Mouse (Mus musculus): ENCODE results near the gene Il5. TPM values are rescaled to one million over a fixed set of nuclear protein-coding genes. Genes with fewer than 3 reads are reported as not detected.
"Not testable (repeated sequence)": the region's sequence is repeated elsewhere in the genome, so short reads cannot be mapped to it uniquely, and the experiment has no call there.

The Il5 gene
- polyA plus RNA-seq, 1 experiment from 2014 or later: not detected

- Histone ChIP-seq H3K4me3 (no peak overlapping the region), H3K27ac (replicated peaks) (no peak overlapping the region), H3K9me3 (no peaks in the 10 kb centered on the region), H3K36me3 (no peaks in the 10 kb centered on the region), H3K27me3 (no peaks in the 10 kb centered on the region), H3K4me2 (no peak overlapping the region), H3K4me1 (replicated peaks) (no peaks in the 10 kb centered on the region), H3K9ac (no peak overlapping the region)
- no peak for ATAC-seq (ENCODE audit: low FRiP score, low read depth)
- 92% methylated on average over 6 of the region's 6 CpGs for WGBS
These were observed 28.0 kb downstream of the Il5 start for GRCm38 (mm10) chr11:53748614-53749013.

- ATAC-seq (ENCODE audit: low FRiP score, low read depth): no peak
- Histone ChIP-seq H3K4me1 (replicated peaks) (no peaks in the 10 kb centered on the region), H3K27ac (replicated peaks) (no peak overlapping the region), H3K27me3 (no peaks in the 10 kb centered on the region), H3K9ac (no peak overlapping the region), H3K9me3 (no peaks in the 10 kb centered on the region), H3K4me2 (no peak overlapping the region), H3K4me3 (no peak overlapping the region), H3K36me3 (no peaks in the 10 kb centered on the region)
- WGBS: 73% methylated on average over 4 of the region's 4 CpGs
These were observed 28.7 kb downstream of the Il5 start for GRCm38 (mm10) chr11:53749306-53749705.

- no peak for ATAC-seq (ENCODE audit: low FRiP score, low read depth)
- Histone ChIP-seq H3K9me3 (no peaks in the 10 kb centered on the region), H3K4me1 (replicated peaks) (no peaks in the 10 kb centered on the region), H3K27ac (replicated peaks) (no peak overlapping the region), H3K4me2 (no peak overlapping the region), H3K36me3 (no peaks in the 10 kb centered on the region), H3K4me3 (no peak overlapping the region), H3K9ac (no peak overlapping the region), H3K27me3 (no peaks in the 10 kb centered on the region)
- 54% methylated on average over 5 of the region's 5 CpGs for WGBS
These were observed 29.2 kb downstream of the Il5 start for GRCm38 (mm10) chr11:53749716-53750352.

GRCm38 (mm10) chr11:53755011-53755595 is 34.5 kb downstream of the Il5 start:
- WGBS: 89% methylated on average over 12 of the region's 12 CpGs
- H3K9me3 ChIP-seq: no peaks in the 10 kb centered on the region
- H3K27me3 ChIP-seq: peaks cover 17% of the 10 kb centered on the region
- H3K27ac ChIP-seq (replicated peaks): no peak overlapping the region
- no peaks in the 10 kb centered on the region for H3K36me3 ChIP-seq
- no peak overlapping the region for H3K4me3 ChIP-seq
- no peak for ATAC-seq (ENCODE audit: low FRiP score, low read depth)
- no peak overlapping the region for H3K9ac ChIP-seq
- H3K4me2 ChIP-seq: no peak overlapping the region
- peaks cover 13% of the 10 kb centered on the region for H3K4me1 ChIP-seq (replicated peaks)

- Histone ChIP-seq H3K27me3 (peaks cover 42% of the 10 kb centered on the region), H3K9ac (no peak overlapping the region), H3K4me3 (no peak overlapping the region), H3K27ac (replicated peaks) (no peak overlapping the region), H3K36me3 (no peaks in the 10 kb centered on the region), H3K4me1 (replicated peaks) (peaks cover 23% of the 10 kb centered on the region), H3K4me2 (no peak overlapping the region), H3K9me3 (no peaks in the 10 kb centered on the region)
- WGBS: 91% methylated on average over 4 of the region's 4 CpGs
- ATAC-seq (ENCODE audit: low FRiP score, low read depth): no peak
These were observed 37.0 kb downstream of the Il5 start for GRCm38 (mm10) chr11:53757612-53758011.

- not testable (repeated sequence) for H3K4me2 ChIP-seq; H3K27ac ChIP-seq (replicated peaks); H3K4me3 ChIP-seq; H3K36me3 ChIP-seq; H3K9ac ChIP-seq; ATAC-seq (ENCODE audit: low FRiP score, low read depth); H3K9me3 ChIP-seq
- Histone ChIP-seq H3K4me1 (replicated peaks) (peaks cover 27% of the 10 kb centered on the region), H3K27me3 (peaks cover 46% of the 10 kb centered on the region)
- 87% methylated on average over 9 of the region's 9 CpGs for WGBS
These were observed 37.4 kb downstream of the Il5 start for GRCm38 (mm10) chr11:53758033-53758432.

- Histone ChIP-seq H3K27me3 (peaks cover 52% of the 10 kb centered on the region), H3K9ac (no peak overlapping the region), H3K27ac (replicated peaks) (no peak overlapping the region), H3K36me3 (no peaks in the 10 kb centered on the region), H3K4me3 (no peak overlapping the region), H3K9me3 (no peaks in the 10 kb centered on the region), H3K4me2 (no peak overlapping the region), H3K4me1 (replicated peaks) (peaks cover 35% of the 10 kb centered on the region)
- 45% methylated on average over 6 of the region's 6 CpGs for WGBS
- no peak for ATAC-seq (ENCODE audit: low FRiP score, low read depth)
These were observed 38.3 kb downstream of the Il5 start for GRCm38 (mm10) chr11:53758791-53759351.

GRCm38 (mm10) chr11:53759545-53760406 is 39.2 kb downstream of the Il5 start:
- H3K4me3 ChIP-seq: no peak overlapping the region
- WGBS: 7% methylated on average over 22 of the region's 22 CpGs
- no peak overlapping the region for H3K27ac ChIP-seq (replicated peaks)
- no peaks in the 10 kb centered on the region for H3K36me3 ChIP-seq
- peaks cover 52% of the 10 kb centered on the region for H3K27me3 ChIP-seq
- H3K9ac ChIP-seq: no peak overlapping the region
- no peaks in the 10 kb centered on the region for H3K9me3 ChIP-seq
- H3K4me2 ChIP-seq: peak overlapping the region; percentile 18; the same call in 1 of the 2 replicates
- no peak for ATAC-seq (ENCODE audit: low FRiP score, low read depth)
- H3K4me1 ChIP-seq (replicated peaks): peaks cover 38% of the 10 kb centered on the region

- Histone ChIP-seq H3K27me3 (peaks cover 52% of the 10 kb centered on the region), H3K9me3 (no peaks in the 10 kb centered on the region), H3K9ac (no peak overlapping the region), H3K4me1 (replicated peaks) (peaks cover 38% of the 10 kb centered on the region), H3K27ac (replicated peaks) (no peak overlapping the region), H3K4me2 (no peak overlapping the region), H3K36me3 (no peaks in the 10 kb centered on the region), H3K4me3 (no peak overlapping the region)
- 77% methylated on average over 5 of the region's 5 CpGs for WGBS
- ATAC-seq (ENCODE audit: low FRiP score, low read depth): no peak
These were observed 40.7 kb downstream of the Il5 start for GRCm38 (mm10) chr11:53761284-53761683.

- WGBS: 58% methylated on average over 2 of the region's 2 CpGs
- no peak overlapping the region for H3K9ac ChIP-seq
- H3K4me3 ChIP-seq: no peak overlapping the region
- no peaks in the 10 kb centered on the region for H3K9me3 ChIP-seq
- H3K27ac ChIP-seq (replicated peaks): peak overlapping the region; percentile 21
- no peaks in the 10 kb centered on the region for H3K36me3 ChIP-seq
- H3K27me3 ChIP-seq: peaks cover 54% of the 10 kb centered on the region
- peaks cover 38% of the 10 kb centered on the region for H3K4me1 ChIP-seq (replicated peaks)
- H3K4me2 ChIP-seq: no peak overlapping the region
- peak; percentile 49; the same call in 1 of the 2 replicates for ATAC-seq (ENCODE audit: low FRiP score, low read depth)
These were observed 41.2 kb downstream of the Il5 start for GRCm38 (mm10) chr11:53761822-53762221.

- peaks cover 38% of the 10 kb centered on the region for H3K4me1 ChIP-seq (replicated peaks)
- no peaks in the 10 kb centered on the region for H3K9me3 ChIP-seq
- H3K4me2 ChIP-seq: peak overlapping the region; percentile 68
- H3K36me3 ChIP-seq: no peaks in the 10 kb centered on the region
- H3K27ac ChIP-seq (replicated peaks): peak overlapping the region; percentile 21
- WGBS: 71% methylated on average over 2 of the region's 2 CpGs
- peak overlapping the region; percentile 29 for H3K4me3 ChIP-seq
- H3K9ac ChIP-seq: no peak overlapping the region
- ATAC-seq (ENCODE audit: low FRiP score, low read depth): no peak
- H3K27me3 ChIP-seq: peaks cover 55% of the 10 kb centered on the region
These were observed 41.8 kb downstream of the Il5 start for GRCm38 (mm10) chr11:53762426-53762825.
